Mouse (Mus musculus) heart, embryonic 16.5 days (tissue): ENCODE data around the gene Babam2. TPM values are rescaled to one million over a fixed set of nuclear protein-coding genes. Genes with fewer than 3 reads are reported as not detected.
A peak's percentile ranks its signal among the peaks of the same experiment; 100 is the strongest.

ENCODE experiments used
- ATAC-seq: fragments of 200-750 bp; cut with Nextera tagmentation; replicated peaks from 2 replicates; pipeline ENCODE4 v1.8.0; 2017; ENCODE audit warnings: moderate number of reproducible peaks; ENCODE audit not compliant: insufficient read depth, low FRiP score; ENCODE audit errors: extremely low read depth
- H3K27ac ChIP-seq: fragments of 300-500 bp; sonication (generic); 2 replicates; pipeline ENCODE4 v1.5.1; 2014; ENCODE audit warnings: mild to moderate bottlenecking, low read length, control low read depth, moderate library complexity
- H3K27me3 ChIP-seq: fragments of 300-500 bp; sonication (generic); 2 replicates; pipeline ENCODE4 v1.6.1; 2014; ENCODE audit warnings: low read length, mixed read lengths; ENCODE audit not compliant: control insufficient read depth, insufficient read depth
- H3K36me3 ChIP-seq: fragments of 300-500 bp; sonication (generic); 2 replicates; pipeline ENCODE4 v1.6.1; 2014; ENCODE audit not compliant: control insufficient read depth, insufficient read depth
- H3K4me1 ChIP-seq: fragments of 300-500 bp; sonication (generic); 2 replicates; pipeline ENCODE4 v1.6.1; 2014; ENCODE audit warnings: low read length, mixed read lengths; ENCODE audit not compliant: control insufficient read depth, insufficient read depth
- H3K4me2 ChIP-seq: fragments of 300-500 bp; sonication (generic); 2 replicates; pipeline ENCODE4 v1.6.1; 2014; ENCODE audit warnings: low read depth, mild to moderate bottlenecking, control low read depth, low read length
- H3K4me3 ChIP-seq: fragments of 300-500 bp; sonication (generic); 2 replicates; pipeline ENCODE4 v1.5.1; 2014; ENCODE audit warnings: mild to moderate bottlenecking, control low read depth, low read length
- H3K9ac ChIP-seq: fragments of 300-500 bp; sonication (generic); 2 replicates; pipeline ENCODE4 v1.6.1; 2014; ENCODE audit warnings: low read length, control low read depth
- H3K9me3 ChIP-seq: fragments of 300-500 bp; sonication (generic); replicated peaks from 2 replicates; pipeline ENCODE4 v1.6.1; 2016; ENCODE audit warnings: low read length; ENCODE audit not compliant: control insufficient read depth
- WGBS: fragments of 180-500 bp; shearing (Covaris S2); extraction: QIAGEN DNeasy Blood & Tissue Kit; methylation state at CpG from one replicate; pipeline ENCODE4 v1.1.7; 2014; 5-methylcytosine and 5-hydroxymethylcytosine counted together
- polyA plus RNA-seq: library from polyadenylated mRNA; unstranded; fragments of >200 nt; fragmentation: Nextera tagmentation; extraction: Ambion mirVana; gene quantifications from 2 replicates; pipeline ENCODE4 v1.2.1, GENCODE M21; 2015

The Babam2 gene
- polyA plus RNA-seq, 1 experiment from 2014 or later: 39.9 TPM

DNA sequence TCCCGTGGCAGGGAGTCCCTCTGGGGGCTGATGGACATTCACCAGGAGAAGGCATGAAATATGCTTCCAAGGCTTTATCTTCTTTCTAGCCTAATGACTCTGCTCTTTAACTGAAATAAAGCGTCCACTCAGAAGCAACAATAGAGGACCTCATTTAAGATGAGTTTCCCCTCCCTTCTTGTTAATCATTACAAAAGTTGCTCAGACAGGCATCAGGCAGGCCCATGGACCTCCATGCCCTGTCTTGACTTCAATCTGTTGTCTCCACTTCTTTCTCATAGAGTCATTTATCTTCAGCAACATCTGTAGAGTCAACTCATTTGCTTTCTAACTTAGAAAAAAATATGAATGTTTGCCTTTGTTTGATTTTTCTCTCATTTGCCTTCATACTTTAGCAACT is 166.6 kb downstream of the Babam2 start:
- H3K4me3 ChIP-seq: no peak overlapping the region
- no peaks in the 10 kb centered on the region for H3K27me3 ChIP-seq
- no peaks in the 10 kb centered on the region for H3K36me3 ChIP-seq
- 62% methylated on average over 2 of the region's 2 CpGs for WGBS
- no peak for ATAC-seq
- no peaks in the 10 kb centered on the region for H3K4me1 ChIP-seq
- H3K9ac ChIP-seq: no peak overlapping the region
- no peak overlapping the region for H3K27ac ChIP-seq
- H3K9me3 ChIP-seq: no peaks in the 10 kb centered on the region
- H3K4me2 ChIP-seq: no peak overlapping the region

DNA sequence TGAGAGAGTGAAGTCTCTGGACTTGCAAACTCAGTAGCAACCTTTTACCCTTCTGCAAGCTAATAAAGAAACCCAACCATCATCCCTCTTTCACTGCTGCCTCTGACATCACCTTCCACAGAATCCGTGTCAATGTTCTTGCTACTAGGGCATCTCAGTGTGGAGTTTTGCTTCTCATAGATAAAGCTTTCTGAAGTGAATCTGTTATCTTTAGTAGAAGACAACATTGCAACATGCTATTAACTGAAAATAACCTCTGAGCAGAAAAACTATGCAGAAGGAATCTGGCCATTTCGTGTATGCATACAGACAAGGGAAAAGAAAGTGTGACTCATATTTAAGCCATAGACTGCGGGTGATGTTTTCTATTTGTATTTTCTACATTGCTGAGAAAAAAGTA is 168.6 kb downstream of the Babam2 start:
- Histone ChIP-seq H3K9ac (no peak overlapping the region), H3K36me3 (no peaks in the 10 kb centered on the region), H3K4me1 (no peaks in the 10 kb centered on the region), H3K9me3 (no peaks in the 10 kb centered on the region), H3K27me3 (no peaks in the 10 kb centered on the region), H3K27ac (no peak overlapping the region), H3K4me3 (no peak overlapping the region), H3K4me2 (no peak overlapping the region)
- WGBS: 58% methylated on average over 3 of the region's 3 CpGs
- ATAC-seq: no peak

DNA sequence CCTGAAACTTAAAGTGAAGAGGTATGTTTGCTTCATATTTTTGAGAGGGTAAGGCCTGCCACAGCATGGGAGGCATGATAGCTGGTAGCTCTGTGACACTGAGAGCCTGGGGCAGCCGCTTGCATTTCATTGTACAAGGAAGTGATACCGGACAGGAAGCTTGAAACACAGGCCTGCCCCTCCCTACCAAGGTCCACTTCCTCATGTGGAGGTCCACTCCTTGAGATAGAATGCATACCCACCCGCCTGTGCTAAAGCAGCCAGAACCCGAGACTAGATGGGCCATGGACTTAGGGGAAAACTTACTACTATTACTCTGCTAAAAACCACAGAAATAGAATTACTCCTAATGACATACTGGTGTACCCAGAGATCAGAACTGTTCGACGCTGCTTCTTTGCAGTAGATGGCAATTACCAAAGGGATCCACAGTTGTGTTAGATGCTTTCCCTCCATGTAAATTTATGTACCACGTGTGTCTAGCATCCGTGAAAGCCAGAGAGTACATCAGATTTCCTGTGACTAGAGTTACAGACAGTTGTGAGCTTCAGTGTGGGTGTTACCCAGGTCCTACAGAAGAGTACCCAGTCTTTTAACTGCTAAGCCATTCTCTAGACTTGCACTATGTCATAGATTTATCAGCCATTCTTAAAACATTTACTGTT is 173.5 kb downstream of the Babam2 start:
- Histone ChIP-seq H3K9me3 (no peaks in the 10 kb centered on the region), H3K4me3 (no peak overlapping the region), H3K27ac (no peak overlapping the region), H3K36me3 (no peaks in the 10 kb centered on the region), H3K4me2 (no peak overlapping the region), H3K9ac (no peak overlapping the region), H3K27me3 (no peaks in the 10 kb centered on the region), H3K4me1 (peaks cover under 1% of the 10 kb centered on the region)
- no peak for ATAC-seq
- 65% methylated on average over 8 of the region's 8 CpGs for WGBS

DNA sequence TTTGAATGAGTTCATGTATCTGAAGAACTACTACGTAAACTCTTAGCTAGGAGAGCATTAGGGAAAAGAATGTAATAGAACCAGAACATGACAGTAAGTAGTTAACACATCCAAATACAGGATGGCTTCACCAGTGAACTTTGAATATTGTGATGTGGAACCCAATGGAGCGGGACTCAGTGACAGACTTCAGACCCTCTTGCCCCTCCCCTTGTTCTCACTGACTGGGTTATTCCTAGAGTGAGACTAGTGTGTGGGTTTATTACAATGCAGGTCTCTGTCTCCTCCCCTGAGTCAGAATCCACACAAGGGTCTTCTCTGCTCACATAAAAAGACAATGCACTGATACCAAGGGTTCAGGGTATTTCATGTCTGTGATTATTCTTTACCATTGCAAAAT is 175.8 kb downstream of the Babam2 start:
- Histone ChIP-seq H3K27ac (no peak overlapping the region), H3K36me3 (no peaks in the 10 kb centered on the region), H3K9me3 (no peaks in the 10 kb centered on the region), H3K4me2 (no peak overlapping the region), H3K9ac (no peak overlapping the region), H3K4me1 (peaks cover 10% of the 10 kb centered on the region), H3K27me3 (no peaks in the 10 kb centered on the region), H3K4me3 (no peak overlapping the region)
- WGBS: 99% methylated on average over 2 of the region's 2 CpGs
- no peak for ATAC-seq

DNA sequence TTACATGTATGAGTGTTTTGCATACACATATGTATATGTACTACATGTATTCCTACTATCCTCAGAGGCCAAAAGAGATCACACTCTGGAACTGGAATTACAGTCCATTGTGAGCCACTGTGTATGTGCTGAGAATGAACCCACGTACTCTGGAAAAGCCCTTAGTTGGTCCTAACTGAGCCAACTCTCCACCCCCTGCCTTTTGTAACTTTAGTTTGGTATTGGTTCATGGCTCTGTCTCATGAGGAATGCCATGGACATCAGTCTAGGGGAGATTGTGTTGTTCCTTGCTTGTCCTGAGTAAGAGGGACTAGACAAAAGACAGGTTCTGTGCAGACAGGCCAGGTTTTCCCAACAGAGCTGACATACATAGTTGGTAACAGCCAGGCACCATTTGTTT is 177.1 kb downstream of the Babam2 start:
- no peak overlapping the region for H3K9ac ChIP-seq
- 82% methylated on average over 1 of the region's 1 CpGs for WGBS

DNA sequence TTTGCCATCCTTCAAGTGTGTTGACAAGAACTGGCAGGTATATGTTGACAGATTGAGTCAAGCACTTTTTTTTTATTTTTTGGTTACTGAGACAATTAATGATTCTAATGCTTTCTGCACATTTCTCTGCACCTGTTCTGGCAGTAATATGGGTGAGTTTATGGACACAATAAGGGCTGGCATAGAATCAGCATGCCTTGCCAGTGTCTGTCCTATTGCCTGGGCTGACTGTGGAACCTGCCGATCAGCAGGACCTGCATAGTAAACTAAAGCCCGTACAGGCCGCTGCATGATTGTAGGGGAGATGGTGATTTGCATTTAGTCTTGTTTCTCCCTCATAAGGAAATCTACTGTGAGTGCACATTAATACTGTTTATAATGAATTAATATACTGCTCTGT is 178.0 kb downstream of the Babam2 start:
- H3K4me2 ChIP-seq: no peak overlapping the region
- H3K27me3 ChIP-seq: no peaks in the 10 kb centered on the region
- WGBS: 86% methylated on average over 3 of the region's 3 CpGs
- no peaks in the 10 kb centered on the region for H3K36me3 ChIP-seq
- H3K4me3 ChIP-seq: no peak overlapping the region
- no peak overlapping the region for H3K27ac ChIP-seq
- H3K4me1 ChIP-seq: peaks cover 10% of the 10 kb centered on the region
- no peak overlapping the region for H3K9ac ChIP-seq
- H3K9me3 ChIP-seq: no peaks in the 10 kb centered on the region
- no peak for ATAC-seq

More for the DNA sequence above, 177.1 kb downstream of the Babam2 start:
- H3K36me3 ChIP-seq: no peaks in the 10 kb centered on the region
- peaks cover 10% of the 10 kb centered on the region for H3K4me1 ChIP-seq
- no peak overlapping the region for H3K4me3 ChIP-seq
- no peaks in the 10 kb centered on the region for H3K27me3 ChIP-seq
- H3K9me3 ChIP-seq: no peaks in the 10 kb centered on the region
- no peak overlapping the region for H3K4me2 ChIP-seq
- no peak for ATAC-seq
- H3K27ac ChIP-seq: no peak overlapping the region

DNA sequence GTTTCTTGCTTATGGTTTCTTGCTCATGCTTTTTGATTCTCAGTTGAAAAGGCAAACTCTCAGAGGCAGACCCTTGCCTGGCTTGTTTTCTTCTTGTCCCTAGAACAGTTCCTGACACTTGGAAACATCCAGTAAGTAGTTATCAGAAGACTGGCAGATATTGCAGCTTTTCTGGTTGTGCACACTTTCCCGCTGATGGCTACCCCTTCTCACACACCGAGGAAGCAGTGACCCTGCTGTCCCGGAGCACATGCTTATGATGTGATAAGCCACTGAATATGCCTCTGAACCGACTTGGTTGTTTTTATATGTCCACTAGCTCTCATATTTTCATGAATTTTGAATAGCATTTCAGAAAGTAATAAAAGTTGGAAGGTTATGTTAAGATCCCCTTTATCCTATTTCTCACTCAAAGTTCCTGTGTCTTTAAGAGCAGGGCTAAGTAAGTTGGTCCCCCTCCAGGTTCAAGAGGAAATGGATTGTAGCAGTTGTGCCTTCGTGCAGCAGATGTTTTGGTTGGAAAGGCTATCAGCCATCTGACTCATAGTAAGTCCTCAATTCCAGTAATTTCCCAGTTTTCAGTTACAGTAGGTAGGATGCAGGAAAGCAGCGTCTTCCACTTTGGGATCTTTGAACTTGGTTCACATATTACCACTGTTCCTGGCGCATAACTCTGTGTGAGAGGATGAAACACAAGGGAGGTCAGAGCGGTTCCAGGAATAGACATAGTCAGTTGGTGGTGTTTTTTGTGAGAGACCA is 178.9 kb downstream of the Babam2 start:
- Histone ChIP-seq H3K4me2 (peak overlapping the region; percentile 27), H3K27me3 (no peaks in the 10 kb centered on the region), H3K9ac (peak overlapping the region; percentile 17; the same call in 1 of the 2 replicates), H3K27ac (peak overlapping the region; percentile 85), H3K9me3 (no peaks in the 10 kb centered on the region), H3K4me3 (no peak overlapping the region), H3K4me1 (peaks cover 11% of the 10 kb centered on the region), H3K36me3 (no peaks in the 10 kb centered on the region)
- WGBS: 31% methylated on average over 8 of the region's 8 CpGs
- ATAC-seq: peak; percentile 79

DNA sequence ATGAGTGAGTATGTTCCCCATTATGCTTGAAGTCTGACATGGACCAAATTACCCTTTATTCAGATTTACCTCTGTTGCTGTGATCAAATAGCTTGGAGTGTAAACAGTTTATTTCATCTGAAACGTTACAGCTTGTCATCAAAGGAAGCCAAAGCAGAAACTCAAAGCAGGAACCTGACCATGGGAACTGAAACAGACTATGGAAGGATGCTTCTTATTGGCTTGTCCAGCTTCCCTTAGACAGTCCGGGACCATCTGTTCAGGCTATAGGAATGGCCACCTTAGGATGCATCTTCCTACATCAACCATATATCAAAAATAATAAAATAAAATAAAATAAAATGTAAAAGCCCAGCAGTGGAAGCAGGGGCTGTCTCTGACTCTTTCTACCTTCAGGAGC is 183.0 kb downstream of the Babam2 start:
- Histone ChIP-seq H3K9me3 (no peaks in the 10 kb centered on the region), H3K36me3 (no peaks in the 10 kb centered on the region), H3K27me3 (no peaks in the 10 kb centered on the region), H3K27ac (no peak overlapping the region), H3K4me3 (no peak overlapping the region), H3K9ac (no peak overlapping the region), H3K4me1 (peaks cover 23% of the 10 kb centered on the region), H3K4me2 (no peak overlapping the region)
- ATAC-seq: no peak
- WGBS: 83% methylated on average over 2 of the region's 2 CpGs

DNA sequence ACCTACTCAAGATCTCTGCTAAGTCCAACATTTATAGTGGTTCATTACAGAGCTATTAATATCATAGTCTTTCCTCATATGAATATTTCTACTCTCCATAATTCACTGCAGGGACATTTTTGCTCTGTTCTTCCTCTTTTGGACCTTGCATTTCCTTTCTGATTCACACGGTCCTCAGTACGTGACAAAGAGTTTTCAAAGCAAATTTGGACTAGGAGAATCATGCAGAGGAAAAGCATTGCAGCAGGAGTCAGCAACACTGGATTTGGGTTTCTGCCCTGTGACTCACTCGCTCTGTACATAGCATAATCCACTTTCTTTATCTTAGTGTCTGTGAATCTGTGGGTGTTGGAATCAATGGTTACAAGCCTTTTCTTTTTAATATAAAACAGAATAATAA is 184.8 kb downstream of the Babam2 start:
- H3K9me3 ChIP-seq: no peaks in the 10 kb centered on the region
- peak overlapping the region; percentile 50 for H3K27ac ChIP-seq

More for the DNA sequence above, 184.8 kb downstream of the Babam2 start:
- H3K36me3 ChIP-seq: no peaks in the 10 kb centered on the region
- H3K27me3 ChIP-seq: no peaks in the 10 kb centered on the region
- H3K4me3 ChIP-seq: no peak overlapping the region
- no peak overlapping the region for H3K9ac ChIP-seq
- no peak for ATAC-seq
- 51% methylated on average over 3 of the region's 3 CpGs for WGBS
- no peak overlapping the region; the same call in 1 of the 2 replicates for H3K4me2 ChIP-seq
- peaks cover 14% of the 10 kb centered on the region for H3K4me1 ChIP-seq
